Mouse (Mus musculus) cerebellum, adult 9-10 months (tissue): ENCODE data around the gene Tmem236.

ENCODE experiments used
- DNase-seq: peaks from one replicate; pipeline ENCODE4 v3.0.0; 2022

The Tmem236 gene

DNA sequence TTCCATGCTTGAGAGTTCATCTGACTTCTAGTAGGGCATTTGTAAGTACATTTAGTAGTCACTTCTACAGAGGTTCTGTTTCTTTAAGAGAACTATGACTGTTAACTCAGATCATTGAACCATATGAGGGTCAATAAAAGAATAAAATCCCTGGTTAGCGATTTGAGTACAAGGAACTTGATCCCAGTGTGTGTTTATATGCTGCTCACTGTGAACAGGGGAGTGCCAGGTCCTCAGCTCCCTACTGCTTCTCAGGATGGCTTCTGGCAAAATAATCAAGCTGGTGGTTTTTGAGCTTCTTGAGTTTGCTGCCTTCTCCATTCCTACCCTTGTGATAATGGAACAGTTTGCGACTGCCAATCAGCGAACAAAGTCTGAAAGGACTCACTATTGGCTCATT lies at the start of gene Tmem236:
Gene Tmem236 (plus strand): TSS at position 190 of the 400 bp plus-strand sequence.
- no peak for DNase-seq

DNA sequence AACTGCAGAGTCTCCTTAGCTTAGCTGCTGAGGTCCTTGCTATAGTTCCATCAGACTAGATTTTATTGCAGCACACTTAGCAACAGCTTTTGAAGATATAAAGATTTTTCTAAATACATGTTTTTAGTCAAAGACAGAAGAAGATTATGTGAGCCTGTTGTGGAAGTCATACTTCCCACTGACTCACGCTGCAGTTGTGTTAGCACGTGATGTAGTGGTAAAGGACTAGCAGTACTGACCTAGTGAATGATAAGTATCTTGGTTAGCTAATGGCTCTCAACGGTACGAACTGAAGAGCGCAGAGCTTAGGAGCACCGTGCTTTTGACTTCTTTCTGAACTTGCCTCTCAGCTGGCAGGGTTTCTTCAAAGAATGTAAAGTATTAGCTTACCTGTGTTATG lies 47.9 kb upstream of the Tmem236 start:
- DNase-seq = no peak

DNA sequence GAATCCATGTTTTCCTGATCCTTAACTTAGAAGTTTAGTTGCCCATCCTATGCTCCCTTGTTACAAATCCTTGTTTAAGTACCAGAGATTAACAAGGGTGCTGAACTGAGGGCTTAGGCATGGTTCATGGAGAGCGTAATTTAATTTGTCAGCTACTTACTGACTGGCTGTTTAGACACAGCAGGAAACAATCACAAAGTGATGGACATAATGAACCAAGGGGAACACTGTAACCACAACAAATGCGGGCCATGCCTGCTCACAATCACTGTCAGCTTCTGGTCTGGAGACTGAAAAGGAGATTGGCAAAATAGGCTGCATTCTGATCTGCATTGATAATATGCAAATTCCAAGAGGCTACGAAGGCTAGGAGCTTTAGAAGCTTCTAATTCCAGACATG lies 46.7 kb upstream of the Tmem236 start:
- DNase-seq = no peak

DNA sequence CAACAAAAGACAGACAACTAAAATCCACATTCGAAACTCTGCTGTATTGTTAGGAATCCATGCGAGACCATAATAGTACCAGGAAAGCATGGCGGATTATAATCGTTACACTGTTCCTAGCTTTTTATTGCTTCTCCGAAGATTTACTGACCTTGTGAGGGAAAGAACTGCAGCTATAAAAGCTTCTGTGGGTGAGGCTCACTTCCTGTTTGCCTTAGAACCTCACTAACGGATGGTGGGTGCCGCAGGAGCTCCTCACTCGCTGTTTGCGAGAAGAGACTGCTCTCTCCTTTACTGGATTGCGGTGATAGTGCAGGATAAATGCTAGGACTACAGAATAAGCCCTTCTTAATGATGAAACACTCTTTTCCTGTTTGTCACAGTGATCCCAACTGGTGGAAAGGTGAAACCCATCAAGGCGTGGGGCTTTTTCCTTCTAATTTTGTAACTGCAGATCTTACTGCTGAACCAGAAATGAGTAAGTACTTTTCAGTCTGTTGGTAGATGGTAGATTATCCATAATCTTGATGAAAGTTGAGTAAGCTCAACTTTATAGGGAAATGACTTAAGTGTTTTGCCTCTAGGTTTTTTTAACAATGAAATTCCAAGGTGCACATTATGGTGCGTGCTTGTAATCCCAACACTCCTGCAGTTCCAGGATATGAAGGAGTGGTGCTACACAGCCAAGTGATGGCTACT lies 43.5 kb upstream of the Tmem236 start:
- DNase-seq = no peak

DNA sequence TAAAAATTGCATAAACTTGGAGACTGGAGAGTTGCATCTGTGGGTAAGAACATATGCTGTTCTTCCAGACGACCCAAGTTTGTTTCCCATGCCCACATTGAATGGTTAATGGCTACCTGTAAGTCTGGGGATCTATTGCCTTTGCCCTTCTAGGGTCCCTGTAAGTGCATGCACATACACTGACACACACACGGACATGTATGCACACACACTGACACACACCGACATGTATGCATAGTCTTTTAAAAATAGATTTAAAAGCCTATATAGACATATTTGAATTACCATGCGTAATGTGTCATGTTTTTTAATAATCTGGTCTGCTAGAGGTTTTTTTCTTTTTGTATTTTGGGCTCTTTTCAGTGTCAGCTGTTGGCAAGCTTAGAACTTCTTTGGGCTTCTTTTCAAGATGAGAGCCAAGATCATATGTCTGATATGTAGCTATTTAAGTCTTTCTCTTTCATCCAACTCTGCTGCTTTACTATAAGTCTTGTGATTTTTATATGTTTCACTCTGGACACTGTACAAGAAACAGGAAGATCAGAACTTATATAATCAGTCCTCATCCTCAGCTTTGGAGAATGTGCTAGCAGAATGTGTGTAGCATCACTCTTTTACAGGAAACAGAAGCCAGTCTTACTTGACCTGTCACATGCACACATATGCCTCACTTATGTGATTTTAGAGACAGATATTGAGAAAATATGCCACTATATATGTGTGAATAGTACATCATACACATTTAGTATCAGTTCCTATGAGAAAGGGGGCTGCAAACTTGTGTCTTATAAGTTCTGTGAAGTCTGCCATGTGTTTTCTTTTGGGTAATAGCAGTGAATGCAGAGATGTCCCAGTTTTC lies 41.6 kb upstream of the Tmem236 start:
- no peak for DNase-seq

DNA sequence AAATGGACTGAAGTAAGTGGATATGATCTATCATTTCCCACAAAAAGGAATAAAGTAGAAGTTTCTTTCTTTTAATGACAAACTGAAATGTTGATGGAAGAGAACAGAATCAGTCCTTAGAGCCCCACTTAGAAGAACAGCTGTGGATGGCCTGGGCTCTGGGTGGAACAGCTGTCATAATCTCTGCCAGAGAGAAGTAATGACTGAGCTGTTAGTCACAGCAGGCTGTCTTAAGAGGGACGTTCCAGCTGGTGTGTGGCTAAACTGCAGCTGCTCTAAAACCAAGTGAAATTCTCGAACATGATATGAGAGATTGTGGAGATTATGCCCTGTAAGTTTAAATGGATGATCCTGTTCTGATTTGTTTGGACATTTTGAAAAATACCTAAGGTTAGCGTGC lies 37.4 kb upstream of the Tmem236 start:
- no peak for DNase-seq

DNA sequence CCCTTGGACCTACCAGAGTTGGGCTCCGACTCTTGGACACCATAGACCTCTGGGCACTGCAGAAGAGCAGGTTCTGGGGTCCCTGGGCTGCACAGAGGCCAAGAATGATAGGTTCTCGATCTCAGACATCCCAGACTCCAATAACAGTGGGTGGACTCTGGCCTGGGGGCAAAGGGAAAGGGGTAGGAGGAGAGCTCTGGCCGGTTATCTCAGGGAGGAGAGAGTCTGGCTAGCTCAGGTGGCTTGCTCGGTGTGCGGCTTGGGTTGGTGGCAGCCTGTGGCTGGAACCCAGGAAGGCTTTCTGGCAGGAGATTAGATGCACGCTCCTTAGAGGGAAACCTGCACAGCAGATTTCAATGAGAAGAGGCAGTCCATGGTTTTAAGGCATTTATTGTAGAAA lies 34.7 kb upstream of the Tmem236 start:
- no peak for DNase-seq

DNA sequence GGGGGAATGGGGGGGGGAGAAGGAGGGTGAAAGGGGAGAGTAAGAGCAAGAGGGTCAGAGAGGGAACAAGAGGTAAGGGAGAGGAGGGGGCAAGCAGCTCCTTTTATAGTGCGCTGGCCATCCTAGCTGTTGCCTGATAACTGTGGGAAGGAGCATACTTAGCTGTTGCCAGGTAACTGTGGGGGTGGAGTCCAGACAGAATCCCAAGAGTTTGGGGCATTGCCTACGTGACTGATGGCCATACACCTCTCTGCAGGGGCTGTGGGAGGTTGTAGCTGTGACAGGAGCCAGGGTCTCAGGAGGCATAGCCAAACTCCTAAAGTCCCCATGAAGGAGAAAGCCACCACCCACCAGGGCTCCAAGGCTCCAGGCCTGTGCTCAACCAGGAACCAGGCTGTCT lies 34.3 kb upstream of the Tmem236 start:
- DNase-seq = no peak

DNA sequence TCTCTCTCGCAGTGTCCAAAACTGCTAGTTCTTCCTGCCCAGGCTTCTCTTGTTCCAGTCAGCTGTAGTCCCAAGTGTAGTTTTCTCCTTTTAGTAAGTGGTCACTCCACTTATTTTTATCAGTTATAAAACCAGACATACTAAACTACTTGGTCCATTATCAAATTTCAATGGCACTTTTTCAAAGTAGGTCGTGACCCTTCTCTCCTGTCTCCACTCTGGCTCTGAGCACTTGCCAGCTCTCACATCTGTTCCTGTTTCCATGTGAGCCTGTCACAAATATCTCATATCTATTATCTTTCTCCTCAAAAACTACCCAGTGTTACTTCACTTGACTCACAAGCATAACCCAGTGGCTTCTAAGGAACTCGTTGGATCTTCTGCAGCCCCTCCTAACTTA lies 29.0 kb upstream of the Tmem236 start:
- DNase-seq = no peak

DNA sequence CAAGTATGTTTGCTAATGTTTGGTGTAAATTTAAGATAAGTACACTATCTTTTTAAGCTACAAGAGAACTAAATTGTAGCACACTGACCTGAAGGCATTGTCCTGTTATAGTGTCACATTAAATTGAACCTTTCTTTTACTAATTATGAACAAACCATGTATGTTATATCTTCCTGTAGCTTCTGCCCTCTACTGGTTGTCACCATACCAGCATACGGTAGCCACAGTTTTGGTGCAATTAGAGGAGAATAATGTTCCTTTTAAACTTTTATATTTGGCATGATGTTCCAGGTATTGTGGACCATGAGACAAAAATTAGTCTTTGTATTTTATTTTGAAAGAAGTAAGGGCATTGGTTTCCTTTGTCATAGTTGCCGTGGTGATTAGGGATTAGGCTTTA lies 27.4 kb upstream of the Tmem236 start:
- no peak for DNase-seq

DNA sequence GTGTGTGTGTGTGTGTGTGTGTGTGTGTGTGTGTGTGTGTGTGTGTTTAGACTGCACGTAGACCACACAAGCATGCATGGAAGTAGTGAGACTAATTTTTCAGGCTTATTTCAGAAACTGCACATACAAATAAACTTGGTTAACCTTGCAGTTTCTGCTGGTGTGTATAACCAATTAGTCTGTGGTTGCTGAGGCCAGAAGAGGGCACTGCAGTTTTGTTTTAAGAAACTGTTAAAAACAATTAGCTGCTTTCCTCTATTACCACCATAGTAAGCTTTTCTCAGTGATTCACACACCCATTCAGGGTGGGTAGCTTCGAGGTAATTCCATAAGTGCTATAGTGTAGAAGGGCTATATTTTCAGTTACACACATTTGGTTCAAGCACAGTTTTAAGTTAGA lies 23.5 kb upstream of the Tmem236 start:
- DNase-seq = no peak

DNA sequence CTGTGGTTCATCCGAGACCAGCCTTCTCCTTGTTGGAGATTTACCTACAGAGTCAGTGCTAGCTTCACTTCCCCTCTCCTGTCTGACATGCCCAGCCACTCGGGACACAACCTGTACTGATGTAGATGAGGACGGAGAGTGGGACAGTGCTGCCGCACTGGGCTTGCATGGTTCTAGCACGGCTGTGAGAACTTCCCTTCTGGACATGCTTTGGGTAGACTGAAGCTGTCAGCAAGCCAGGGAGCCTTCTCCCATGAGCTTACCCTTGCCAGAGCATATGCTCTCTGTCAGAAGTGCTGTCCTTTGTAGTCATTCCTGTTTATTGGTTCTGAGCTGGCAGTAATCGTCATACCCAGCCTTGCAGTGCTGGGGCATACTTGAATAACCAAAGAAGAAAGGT lies 22.5 kb upstream of the Tmem236 start:
- DNase-seq = peak; percentile 56

DNA sequence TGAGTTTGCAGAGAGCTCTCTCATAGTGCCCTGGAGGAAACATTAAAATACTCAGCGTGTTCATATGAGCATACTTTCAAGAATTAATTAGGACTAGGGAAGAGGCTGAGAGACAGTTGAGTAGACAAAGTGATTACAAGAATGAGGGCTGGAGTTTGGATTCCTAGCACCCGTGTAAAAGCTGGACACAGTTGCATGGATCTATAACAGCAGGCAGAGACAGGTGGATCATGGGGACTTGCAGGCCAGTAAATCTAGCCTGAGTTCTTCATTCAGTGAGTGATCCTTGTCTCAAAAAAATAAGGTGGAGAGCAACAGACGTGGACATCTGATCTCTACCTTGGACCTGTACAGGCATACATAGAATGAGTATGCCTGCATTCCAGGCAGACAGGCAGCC lies 15.3 kb upstream of the Tmem236 start:
- no peak for DNase-seq

DNA sequence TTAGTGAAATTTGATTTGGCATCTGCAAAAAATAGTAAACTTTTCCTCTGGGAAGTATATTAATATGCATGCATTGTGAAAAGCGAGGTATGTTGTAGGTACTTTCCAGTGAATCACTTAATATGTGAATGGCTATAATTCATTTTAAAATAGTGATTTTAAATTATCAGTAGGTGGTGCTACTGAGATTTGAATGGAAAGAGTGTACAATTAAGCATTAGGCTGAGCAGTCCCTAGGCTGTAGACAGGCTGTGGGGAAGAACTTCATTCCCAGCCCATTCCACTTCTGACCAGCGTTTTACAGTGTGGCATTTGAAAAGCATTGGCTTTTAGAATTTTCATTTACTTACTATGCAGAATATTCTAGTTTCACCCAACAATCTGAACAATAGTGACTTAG lies 14.6 kb upstream of the Tmem236 start:
- DNase-seq = no peak

DNA sequence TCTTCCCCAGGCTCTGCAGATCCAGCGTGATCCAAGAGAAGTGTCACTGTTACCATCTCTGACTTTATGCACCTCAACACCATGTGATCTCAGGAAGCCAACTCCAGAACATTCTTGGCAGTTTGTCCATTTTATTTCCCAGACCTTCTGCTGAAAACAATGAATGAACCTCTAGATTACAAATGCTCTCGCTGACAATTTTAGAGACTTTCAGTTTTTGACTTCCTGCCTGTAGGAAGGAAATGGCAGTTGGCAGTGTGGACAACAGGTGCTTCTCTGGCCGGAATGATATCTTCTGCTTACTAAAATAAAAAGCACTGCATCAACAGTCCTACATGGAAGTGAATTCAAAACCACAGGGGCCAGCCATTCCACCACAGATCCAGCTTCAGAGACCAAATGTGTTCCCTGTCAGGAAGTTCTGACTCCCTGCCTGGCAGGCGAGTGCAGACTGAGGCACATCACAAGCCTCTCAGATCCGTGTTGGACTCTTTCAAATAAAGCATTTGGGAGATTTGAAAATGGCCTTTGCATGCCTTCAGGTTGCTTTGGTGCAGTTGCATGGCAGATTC lies 9.8 kb upstream of the Tmem236 start:
- peak; percentile 33 for DNase-seq

DNA sequence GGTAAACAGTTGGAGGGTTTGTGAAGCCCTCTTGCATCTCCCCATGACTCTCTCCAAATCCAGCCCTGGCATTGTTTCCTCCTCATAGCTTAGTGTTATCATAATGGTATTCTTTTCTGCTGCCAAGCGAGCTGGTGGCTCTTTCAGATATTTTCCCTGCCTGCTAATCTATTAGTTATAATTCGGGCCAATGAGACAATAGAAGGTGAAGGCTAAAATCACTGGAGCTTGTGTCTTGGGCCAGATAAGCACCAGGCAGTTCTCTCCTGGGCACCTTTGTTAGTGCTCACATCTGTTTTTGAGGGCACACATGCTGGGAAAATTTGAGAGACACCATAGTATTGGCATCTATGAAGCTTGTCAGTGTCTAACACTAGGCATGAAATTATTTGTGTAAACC lies 9.3 kb upstream of the Tmem236 start:
- DNase-seq = no peak

DNA sequence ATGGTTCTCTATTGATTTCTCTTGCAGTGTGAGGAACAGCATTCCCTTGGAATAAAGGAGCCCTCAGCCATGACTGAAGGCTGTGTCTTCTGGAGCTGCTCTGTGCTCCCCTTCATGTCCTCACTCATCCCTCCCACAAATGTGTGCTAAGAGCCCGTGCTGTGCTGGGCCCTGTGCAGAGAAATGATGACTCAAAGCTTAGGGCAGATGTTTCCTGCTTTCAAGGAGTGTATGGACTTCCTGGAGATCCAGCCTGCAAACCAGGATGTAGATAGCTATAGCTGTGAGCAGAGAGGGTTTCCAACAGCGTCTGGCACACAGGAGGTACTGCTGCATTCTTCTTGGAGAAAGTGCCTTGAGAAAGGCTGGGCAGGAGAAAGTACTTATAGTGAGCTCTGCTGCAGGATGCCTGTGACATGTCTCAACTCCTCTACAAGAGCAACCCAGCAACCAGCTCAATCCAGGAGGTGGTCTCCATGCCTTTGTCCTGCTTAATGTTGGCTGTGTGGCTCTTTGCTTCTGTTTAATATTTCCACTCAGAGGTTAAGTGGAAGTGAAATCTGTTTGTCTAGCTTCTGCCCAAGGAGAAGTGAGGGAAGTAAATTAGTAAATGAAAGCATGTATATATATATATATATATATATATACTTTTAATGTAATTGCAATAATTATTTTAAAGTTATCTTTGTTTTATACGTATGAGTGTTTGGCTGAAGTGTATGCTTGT lies 8.5 kb upstream of the Tmem236 start:
- DNase-seq = no peak

DNA sequence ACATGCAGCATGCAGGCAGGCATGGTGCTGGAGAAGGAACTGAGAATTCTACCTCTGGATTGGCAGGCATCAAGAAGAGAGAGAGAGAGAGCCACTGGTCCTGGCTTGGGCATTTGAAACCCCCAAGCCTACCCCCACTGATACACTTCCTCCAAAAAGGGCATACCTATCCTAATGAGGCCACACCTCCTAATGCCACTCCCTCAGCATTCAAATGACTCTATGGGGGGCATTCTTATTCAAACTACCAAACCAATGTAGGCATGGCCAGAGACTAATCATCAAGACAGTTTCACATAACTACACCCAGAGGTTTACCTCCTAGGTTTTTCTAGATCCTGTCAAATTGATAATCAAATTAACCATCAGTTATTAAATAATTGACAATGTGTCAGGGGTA lies 6.6 kb upstream of the Tmem236 start:
- no peak for DNase-seq

DNA sequence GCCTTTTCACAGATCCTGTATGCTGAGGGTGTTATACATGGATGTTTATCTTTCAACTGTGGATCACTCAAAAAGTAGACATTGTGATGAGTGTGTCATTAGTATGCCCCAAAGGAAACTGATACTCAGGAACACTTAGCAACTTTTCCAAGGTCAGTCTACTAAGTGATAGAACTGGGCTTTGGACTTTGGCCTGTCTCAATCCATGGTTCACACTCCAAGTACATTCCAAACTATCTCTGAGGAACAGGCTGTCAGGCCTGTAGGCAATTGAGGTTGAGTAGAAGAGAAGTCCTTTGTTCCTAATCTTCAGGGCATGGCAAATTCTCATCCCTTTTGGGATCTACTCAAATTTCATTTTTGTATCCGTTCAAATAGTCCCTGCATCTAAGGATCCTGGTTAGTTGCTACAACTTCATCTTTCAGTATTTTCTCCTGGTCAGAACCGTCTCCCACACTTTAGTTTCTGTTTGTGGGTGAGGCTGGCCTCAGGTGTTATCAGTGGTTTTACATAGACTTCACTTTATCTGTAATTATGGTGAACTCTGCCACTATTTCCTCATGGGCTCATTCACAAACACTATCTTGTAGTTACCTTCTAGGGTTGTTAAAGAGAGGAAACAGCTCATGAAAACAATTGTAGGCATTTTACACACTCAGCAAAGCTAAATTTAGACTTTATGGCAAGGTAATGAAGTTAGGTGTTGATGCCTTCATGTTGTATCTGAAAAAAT lies 2.3 kb downstream of the Tmem236 start:
- DNase-seq = no peak

DNA sequence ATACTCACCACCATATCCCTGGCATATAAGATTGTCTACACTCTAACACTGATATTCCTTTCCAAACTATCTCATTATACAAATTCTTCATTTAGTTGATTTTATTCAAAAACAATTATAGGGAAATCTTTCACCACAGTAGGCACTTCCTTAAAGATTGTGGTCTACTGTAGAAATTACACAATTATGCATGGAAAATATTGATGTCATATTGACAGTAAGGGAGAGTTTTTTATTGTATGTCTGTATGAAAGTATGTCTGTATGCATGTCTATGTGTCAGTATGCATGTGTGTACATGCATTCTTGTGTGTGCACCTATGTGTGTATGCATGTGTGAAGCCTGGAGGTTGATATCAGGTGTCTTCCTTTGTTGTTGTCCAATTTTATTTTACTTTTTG lies 10.1 kb downstream of the Tmem236 start:
- DNase-seq = no peak

DNA sequence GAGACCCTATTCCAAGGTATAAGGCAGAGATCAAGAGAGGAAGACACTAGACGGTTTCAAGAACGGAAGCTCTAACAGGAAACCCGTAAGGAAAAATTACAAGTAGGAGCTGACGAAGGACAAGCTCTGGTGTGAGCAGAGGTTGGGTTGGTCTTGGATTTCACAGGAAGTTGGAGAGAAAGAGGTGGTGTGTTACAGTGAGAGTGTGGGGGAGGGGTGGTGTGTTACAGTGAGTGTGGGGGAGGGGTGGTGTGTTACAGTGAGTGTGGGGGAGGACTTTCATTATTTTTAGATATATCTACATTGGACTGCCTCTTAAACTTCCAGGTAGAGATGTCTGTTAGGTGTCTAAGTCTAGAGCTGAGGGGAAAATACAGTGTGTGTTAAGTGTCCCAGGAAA lies 16.4 kb downstream of the Tmem236 start:
- no peak for DNase-seq

DNA sequence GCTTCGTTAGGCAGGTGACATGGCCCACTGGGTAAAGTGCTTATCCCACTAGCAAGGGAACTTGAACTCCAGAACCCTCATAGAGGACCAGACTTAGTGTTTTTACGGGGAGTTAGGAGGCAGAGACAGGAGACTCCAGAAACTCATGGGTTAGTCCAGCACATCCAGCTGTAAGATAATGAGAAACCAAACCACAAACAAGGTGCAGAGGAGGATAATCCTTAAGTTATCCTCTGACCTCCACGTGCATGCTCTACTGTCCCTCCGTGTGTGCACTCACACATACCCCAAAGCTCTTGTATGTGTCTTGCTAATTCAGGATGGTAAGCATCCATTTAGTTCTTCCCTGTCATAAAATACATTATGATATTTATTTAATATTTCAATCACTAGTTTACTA lies 17.3 kb downstream of the Tmem236 start:
- no peak for DNase-seq

DNA sequence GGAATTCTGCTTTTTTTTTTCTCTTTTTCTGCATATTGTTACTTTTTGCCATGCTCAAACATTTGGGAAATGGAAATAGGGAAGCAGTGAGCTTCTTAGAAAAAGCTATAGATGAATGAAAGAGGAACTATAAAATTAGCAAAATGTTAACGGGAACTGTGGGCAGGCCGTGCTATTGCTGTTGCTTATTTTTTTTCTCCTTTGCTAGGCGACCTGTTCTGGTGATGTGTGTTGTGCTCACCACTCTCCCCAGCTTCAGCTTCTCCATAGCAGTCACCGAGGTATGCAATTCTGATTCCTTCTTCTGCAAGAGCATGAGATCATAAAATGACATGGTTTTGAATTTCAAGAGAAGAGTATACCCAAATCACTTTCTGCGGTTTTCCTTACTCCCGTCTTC lies 17.7 kb downstream of the Tmem236 start:
- no peak for DNase-seq
